Mouse (Mus musculus) cerebral cortex, adult 2 months (tissue): ENCODE measurements around the gene Dnal1.

Source experiments
- WGBS: fragments of 180-500 bp; shearing (Covaris S2); methylation state at CpG from one replicate; pipeline ENCODE4 v1.1.7; 2018; 5-methylcytosine and 5-hydroxymethylcytosine counted together

The Dnal1 gene

GRCm38 (mm10) chr12:84161616-84162433, 47.7 kb downstream of the Dnal1 start:
- WGBS: 81% methylated on average over 14 of the region's 14 CpGs

- 87% methylated on average over 9 of the region's 9 CpGs for WGBS
Observed at GRCm38 (mm10) chr12:84163133-84163532, 49.0 kb downstream of the Dnal1 start.

- WGBS: 86% methylated on average over 11 of the region's 11 CpGs
Observed at GRCm38 (mm10) chr12:84163586-84164110, 49.5 kb downstream of the Dnal1 start.

- 54% methylated on average over 8 of the region's 8 CpGs for whole genome bisulfite sequencing
Observed at GRCm38 (mm10) chr12:84165631-84166373, 51.6 kb downstream of the Dnal1 start.

- WGBS: 77% methylated on average over 10 of the region's 10 CpGs
Observed at GRCm38 (mm10) chr12:84170610-84171009, 56.4 kb downstream of the Dnal1 start.

- 96% methylated on average over 3 of the region's 3 CpGs for WGBS
Observed at GRCm38 (mm10) chr12:84172216-84172615, 58.0 kb downstream of the Dnal1 start.

GRCm38 (mm10) chr12:84172862-84173261, 58.7 kb downstream of the Dnal1 start:
- 68% methylated on average over 17 of the region's 17 CpGs for WGBS

GRCm38 (mm10) chr12:84173309-84173915, 59.2 kb downstream of the Dnal1 start:
- 90% methylated on average over 13 of the region's 13 CpGs for WGBS

GRCm38 (mm10) chr12:84174190-84174811, 60.1 kb downstream of the Dnal1 start:
- WGBS: 70% methylated on average over 9 of the region's 9 CpGs

GRCm38 (mm10) chr12:84174871-84175270, 60.7 kb downstream of the Dnal1 start:
- 76% methylated on average over 6 of the region's 6 CpGs for WGBS

- 1% methylated on average over 20 of the region's 20 CpGs for WGBS
Observed at GRCm38 (mm10) chr12:84175659-84176061, 61.5 kb downstream of the Dnal1 start.

- WGBS: 12% methylated on average over 13 of the region's 13 CpGs
Observed at GRCm38 (mm10) chr12:84176126-84176769, 62.1 kb downstream of the Dnal1 start.

- 64% methylated on average over 6 of the region's 6 CpGs for WGBS
Observed at GRCm38 (mm10) chr12:84176886-84177765, 63.0 kb downstream of the Dnal1 start.

GRCm38 (mm10) chr12:84178052-84178451, 63.9 kb downstream of the Dnal1 start:
- WGBS: 91% methylated on average over 1 of the region's 1 CpGs

GRCm38 (mm10) chr12:84178652-84179445, 64.7 kb downstream of the Dnal1 start:
- WGBS: 75% methylated on average over 10 of the region's 10 CpGs

GRCm38 (mm10) chr12:84180090-84180489, 65.9 kb downstream of the Dnal1 start:
- 53% methylated on average over 3 of the region's 3 CpGs for WGBS

GRCm38 (mm10) chr12:84180701-84181435, 66.7 kb downstream of the Dnal1 start:
- WGBS: 39% methylated on average over 8 of the region's 8 CpGs

- WGBS: 58% methylated on average over 6 of the region's 6 CpGs
Observed at GRCm38 (mm10) chr12:84181999-84182398, 67.8 kb downstream of the Dnal1 start.

GRCm38 (mm10) chr12:84184979-84185378, 70.8 kb downstream of the Dnal1 start:
- WGBS: 83% methylated on average over 5 of the region's 5 CpGs
